Mouse (Mus musculus): ENCODE results near the gene Gna12.

Gna12 gene

DNA sequence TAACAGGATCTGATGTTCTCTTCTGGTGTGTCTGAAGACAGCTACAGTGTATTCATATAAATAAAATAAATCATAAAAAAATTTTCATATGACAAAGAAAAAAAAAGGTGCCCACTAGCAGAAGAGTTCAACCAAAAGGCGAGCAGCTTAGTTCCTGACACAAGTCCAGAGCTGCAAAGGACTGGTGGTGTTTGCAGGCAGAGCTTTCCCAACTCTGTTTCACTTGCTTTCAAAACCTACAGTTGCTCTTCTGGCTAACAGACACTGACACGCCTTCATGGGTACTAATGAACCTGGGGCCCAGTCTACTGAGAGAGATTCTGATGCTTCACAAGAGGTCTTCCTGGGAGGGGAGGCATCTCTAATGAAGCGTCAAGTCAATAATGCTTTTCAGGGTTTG, 34.2 kb downstream of the Gna12 start:
- DNase-seq (ENCODE audit: low spot score in 2 of 2), result no peak

DNA sequence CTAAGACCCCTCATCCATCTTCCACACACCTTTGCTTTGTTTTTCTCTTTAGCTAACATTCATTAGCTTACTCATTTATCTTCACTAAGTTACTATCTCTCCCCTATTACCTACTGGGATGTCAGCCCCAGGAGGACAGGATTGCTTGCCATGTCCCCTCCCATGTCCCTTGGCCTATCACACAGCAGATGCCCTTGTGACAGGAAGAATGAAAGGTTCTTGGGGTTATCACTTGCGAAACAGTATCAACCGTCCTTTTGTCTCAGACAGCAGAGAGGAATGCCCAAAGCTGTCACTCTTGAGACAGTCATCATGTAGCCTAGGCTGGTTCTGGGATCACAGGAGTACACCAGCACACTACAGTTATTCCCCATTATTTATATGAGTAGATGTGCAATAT, 35.1 kb downstream of the Gna12 start:
- no peak for DNase-seq (ENCODE audit: low spot score in 2 of 2)

DNA sequence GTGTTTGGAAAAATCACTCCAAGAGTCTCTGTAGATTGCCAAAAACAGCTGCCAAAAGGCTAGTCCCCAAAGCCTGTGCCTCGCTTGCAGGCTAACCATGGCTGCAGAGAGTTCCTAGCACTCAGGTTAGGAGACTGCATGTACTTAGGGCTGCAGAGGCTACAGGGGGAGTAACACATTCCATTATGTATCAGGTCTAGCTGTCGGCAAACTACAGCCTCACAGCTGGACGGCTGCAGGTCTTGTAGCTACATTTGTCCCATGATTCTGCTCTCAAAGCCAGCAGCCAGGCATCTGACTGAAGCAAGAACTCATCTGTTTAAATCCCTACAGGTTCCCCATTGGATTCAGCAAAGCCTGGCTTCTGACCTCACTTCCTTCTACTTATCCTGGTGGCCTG, 35.5 kb downstream of the Gna12 start:
- DNase-seq (ENCODE audit: low spot score in 2 of 2), result no peak

DNA sequence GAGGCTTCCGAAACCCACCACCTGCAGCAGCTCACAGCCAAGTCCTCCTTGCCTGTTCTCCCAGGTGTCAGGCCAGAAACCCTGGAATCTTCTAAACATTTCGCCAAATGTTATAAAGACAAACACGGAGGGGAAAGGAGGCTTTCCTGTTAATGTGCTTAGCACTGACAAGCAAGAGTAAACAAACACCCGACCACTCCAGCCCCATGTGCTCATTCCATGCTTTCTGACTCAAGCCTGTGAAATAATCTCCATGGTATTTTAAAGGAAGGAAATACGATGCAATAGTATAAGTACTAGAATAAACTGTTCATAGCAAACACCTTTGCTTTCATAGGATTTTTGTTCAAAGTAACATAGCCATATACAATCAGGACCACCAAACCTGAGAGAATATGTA, 38.0 kb downstream of the Gna12 start:
- DNase-seq (ENCODE audit: low spot score in 2 of 2), result no peak

DNA sequence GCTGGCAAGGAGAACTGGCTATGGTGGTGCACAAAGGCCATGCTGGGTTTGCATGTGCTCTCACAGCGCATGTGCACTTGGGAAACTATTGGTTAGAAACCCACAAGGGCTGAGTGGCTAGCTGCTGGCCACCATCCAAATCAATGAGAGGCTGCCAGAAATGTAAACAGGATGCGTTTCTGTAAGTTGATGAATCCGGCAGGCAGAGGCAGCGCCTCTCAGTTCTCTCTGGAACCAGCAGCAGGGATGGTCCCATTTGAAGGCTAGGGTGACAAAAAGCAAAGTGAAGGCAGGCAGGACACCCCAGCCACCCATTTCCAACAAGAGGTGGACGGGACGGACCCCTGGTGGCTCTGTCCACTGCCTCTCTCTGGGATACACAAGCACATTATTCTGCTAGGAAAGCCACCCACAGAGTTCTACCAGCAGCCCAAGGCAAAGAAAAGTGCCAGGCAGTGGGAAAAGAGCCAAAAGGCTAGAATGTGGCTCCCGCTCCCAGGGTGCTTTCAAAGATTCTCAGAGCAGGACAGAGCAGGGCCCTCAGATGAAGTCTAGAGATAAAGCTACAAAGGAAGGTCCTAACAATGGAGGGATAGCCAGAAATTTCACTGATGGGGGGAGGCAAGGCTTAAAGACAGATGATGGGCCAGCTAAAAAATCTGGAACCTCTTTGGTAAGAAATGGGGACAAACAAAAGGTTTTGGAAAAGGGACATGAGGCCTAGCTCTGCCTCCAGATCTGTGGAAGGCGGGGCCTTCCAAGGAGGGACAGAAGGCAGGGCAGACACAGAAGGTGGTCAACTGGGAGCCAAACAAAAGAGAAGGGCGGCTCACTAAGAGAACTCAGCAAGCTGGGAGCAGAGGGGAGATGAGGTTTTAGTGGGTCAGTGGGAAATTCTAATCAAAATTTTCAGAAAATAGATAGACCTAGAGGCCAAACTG, 39.0 kb downstream of the Gna12 start:
- peak; percentile 40 to 42 for DNase-seq (ENCODE audit: low spot score in 2 of 2)

DNA sequence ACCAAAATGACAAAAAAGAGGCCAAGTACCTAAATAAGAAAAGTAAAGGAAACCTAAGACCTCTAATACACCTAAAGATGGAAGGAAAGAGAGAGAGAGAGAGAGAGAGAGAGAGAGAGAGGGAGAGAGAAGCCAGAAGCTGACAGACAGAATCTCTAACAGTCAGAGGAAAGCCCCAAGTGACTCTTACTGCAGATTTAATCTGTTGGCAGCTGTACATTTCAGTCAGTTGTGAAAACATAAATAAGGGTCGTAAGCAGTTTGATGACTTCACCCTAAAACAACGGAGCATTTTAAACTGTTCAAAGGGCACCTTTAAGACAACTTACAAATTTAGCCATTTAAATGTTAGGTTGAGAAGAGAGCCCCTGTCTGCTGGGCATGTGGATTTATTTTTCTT, 39.8 kb downstream of the Gna12 start:
- DNase-seq (ENCODE audit: low spot score in 2 of 2), result no peak

DNA sequence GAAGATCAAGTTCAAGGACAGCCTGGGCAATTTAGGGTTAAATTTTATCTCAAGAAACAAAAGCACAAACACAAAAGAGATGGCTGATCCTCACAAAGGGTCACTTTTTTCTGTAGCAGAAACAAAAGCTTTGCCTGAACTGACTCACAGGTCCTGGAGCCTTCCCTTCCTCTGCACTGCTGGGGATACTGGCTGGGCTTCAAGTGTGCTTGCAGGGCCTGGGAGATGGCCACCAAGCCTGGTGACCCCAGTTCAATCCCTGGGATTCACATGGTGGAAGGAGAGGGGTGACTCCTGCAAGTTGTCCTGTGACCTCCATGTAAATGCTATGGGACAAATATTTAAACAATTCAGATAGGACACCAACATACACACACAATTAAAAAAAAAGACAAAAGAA, 40.7 kb downstream of the Gna12 start:
- no peak for DNase-seq (ENCODE audit: low spot score in 2 of 2)

DNA sequence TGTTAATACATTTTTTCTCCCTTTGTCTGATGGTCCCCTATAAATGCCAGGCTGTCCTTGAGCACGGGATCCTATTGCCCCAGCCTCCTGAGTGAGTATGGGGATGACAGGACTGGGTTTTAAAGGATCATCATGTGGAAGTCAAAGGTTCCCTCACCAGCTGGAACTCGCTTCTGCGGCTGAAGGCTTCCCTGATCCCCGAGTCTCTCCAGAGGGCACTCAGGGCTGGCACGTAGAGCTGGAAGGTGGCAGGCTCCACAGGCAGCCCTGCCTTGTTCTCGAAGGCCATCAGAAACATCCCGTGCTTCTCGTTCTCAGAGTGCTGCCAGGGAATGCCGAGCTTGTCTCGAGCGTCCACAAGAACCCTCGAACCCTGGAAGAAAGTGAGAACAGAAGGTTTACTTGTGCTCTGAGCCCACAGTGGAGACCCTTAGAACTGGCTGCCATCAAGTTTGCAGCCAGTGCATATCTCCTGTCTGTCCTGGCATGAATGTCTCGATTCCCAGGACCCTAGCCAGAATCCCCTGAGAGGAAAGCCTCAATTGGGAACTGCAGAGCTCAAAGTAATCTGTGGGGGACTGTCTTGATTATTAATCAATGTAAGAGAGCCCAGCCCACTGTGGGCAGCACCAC, 44.9 kb downstream of the Gna12 start:
- DNase-seq (ENCODE audit: low spot score in 2 of 2), result no peak

DNA sequence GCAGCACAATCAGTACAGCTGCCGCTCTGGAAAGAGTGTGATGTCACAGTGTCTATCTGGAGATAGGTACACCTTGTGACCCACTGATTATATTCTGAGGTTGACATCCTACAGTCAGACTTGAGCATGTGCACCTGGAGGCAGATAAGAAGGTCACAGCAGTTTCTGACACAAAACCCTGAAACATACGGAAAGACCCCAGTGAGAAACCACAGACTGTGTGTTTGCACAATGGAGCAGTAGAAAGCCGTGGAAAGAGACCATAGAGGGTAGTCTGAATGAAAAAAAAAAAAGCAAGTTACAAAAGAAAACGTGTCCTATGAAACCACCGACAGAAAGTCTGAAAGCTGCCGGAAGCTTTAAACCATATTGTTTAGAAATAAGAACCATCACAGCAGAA, 45.9 kb downstream of the Gna12 start:
- DNase-seq (ENCODE audit: low spot score in 2 of 2), result no peak

DNA sequence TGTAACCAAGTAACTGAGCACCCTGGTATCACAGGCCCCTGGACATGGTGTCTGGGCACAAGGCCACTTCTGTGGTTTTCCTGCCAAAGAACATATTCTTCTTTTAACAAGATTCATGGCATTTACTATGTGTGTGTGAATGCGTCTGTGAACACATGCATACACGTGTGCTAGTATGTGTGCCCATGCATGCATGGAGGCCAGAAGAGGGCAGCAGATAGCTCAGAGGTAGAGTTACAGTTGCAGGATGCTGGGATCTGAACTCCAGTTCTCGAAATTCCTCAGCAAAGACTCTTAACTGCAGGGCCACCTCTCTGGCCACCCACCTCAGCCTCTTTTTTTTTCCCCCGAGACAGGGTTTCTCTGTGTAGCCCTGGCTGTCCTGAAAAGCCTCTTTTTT, 46.7 kb downstream of the Gna12 start:
- DNase-seq (ENCODE audit: low spot score in 2 of 2), result no peak

DNA sequence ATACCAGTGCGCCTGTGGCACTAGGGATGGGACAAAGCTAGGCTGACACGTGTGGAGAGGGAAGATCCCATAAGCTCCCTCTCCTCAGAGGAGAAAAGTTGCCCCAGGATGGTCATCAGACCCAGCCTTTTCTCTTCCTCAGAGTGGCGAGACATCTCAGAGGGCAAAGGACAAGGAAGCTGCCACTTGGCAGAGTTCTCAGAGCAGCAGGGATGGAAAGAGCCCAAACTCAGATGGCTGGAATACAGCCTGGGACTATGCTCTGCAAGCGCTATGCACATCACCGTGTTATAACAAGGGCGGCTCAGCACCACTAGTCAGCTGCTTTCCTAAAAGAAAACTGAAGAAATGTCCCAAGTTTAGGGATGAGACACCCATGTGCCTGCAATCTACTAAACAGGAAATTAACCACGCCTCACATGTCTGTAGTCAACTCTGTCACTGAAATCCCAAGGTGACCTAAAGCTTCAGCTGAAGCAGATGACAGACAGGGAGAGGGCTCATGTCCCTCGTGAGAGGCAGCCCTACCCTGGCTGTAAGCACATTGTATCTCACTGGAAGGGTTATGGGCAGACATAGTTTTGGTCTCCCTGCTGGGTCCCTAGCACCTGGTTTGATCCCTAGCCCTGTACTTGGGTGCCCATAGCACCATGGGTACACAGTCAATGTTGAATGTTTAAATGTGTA, 48.2 kb downstream of the Gna12 start:
- DNase-seq (ENCODE audit: low spot score in 2 of 2), result no peak

DNA sequence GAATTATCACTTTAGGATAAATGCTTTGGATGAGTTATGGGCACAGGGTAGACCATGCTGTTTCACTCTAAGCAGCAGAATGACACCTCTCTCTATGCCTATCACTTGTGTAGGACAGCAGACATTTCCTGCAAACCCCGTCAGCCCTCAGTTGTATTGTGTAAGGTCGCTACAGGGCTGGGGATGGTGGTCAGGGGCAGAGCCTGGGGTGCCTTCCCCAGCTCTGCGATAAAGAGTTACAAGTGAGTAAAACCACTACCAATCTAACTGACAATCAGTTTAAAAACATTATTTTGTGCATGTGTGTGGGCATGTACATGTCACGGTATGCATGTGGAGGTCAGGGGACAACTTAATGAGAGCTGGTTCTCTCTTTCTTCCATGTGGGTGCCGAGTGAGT, 49.1 kb downstream of the Gna12 start:
- no peak for DNase-seq (ENCODE audit: low spot score in 2 of 2)

DNA sequence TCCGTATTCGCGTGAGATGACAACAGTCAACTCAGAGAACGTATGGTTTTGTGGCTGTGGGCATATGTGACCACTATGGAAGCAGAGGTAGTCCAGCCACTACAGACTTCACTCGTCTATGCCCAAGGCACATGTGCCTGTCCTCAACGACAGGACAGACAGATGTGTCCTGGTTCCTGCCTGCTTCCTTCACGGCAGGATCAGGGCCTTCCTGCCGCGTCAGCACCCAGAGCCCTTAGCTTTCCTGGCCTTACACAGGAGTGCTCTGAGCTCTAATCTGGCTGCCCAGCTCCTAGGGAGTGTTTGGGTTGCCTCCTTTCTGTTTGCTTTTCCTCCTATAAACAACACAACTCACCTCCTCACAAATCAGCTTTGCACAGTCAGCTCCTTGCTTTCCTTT, 53.3 kb downstream of the Gna12 start:
- no peak for DNase-seq (ENCODE audit: low spot score in 2 of 2)

DNA sequence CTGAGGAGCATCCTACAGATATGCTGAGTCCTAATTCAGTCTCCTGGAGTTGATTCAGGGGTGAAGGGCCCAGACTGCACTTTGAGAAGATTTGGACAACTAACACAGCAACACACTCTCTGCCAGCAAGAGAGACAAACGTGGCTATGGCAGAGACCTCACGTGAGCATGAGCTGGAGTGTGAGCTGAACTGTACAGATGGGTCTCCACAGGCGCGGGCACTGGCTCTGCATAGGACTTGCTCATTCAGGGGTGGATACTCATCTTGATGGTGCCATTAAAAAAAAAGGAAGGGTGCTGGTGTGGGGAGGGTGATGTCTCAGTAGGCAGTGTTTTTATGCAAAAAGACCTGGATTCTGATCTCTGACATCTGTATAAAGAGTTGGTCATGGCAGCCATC, 55.1 kb downstream of the Gna12 start:
- no peak for DNase-seq (ENCODE audit: low spot score in 2 of 2)

DNA sequence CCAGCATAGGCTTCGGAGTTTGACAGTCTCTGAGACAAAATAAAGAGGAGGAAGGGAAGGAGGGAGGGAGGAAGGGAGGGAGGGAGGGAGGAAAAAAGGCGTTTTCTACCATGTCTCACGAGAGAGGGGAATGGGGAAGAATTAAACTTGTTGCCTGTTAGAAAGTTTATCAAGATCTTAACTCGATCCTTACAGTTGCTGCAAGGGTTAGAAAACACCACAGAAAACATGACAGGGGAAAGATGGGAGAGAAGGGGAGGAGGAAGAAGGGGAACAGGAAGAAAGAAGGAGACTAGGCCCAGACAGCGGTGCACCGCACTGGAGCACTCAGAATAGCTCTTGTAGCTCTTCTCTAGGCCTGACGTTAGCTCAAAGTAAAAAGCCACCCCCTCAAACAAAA, 58.1 kb downstream of the Gna12 start:
- no peak for DNase-seq (ENCODE audit: low spot score in 2 of 2)

DNA sequence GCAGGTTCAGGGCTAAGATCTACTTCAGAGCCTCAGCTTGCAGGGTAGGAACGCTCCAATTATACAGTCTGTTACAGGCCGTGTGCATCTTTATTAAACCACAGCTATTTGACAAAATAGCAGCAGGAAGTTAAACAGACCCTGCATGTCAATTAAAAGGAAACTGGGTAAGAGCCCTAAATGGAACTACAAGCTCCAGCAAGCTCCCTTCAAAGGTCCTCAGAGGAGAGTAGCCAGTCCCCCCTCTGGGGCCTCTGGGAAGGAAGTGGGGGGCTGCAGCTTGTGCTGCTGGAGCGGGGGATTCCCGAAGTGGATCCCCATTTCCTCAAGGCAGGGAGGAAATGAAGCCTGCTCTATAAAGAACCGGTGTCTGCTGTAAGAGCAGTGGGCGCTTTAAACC, 58.6 kb downstream of the Gna12 start:
- DNase-seq (ENCODE audit: low spot score in 2 of 2), result no peak

DNA sequence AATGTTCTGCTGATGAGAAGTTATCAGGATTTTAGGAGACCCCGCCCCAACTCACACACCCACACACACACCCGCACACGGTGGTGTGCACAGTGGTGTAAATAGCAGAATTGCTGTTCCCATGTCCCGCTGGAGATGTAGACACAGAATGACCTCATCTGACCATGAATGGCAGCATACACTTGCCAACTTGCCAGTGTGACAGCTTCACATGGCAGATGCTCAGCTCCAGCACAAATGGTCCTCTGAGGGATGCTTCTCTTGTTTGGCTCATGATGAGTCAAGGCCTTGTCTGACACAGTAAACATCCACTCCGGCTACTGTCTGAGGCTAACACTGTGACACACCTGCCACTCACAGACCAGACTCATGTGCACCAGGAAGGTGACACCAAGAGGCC, 61.9 kb downstream of the Gna12 start:
- DNase-seq (ENCODE audit: low spot score in 2 of 2), result peak; percentile 45 to 59

DNA sequence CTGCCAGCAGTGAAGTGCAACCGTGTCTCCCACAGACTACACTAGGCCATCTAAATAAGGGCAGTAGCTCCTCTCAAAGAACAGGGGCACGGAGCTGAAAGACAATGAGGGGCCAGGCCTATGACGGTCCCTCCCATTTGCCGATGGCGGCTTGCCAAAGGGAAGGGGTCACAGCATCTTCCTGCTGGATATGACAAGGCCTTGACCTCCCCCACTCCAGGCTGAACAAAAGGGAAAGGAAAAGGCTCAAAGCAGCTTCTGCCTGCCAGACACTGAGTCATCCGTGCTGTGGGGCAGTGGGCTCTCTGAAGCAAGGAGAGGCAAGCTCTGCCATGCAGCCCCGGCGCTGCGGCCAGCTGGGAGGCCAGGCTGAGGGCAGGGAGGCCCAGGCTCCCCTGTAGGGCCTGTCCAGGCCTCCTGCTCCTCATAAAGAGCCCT, 62.5 kb downstream of the Gna12 start:
- peak; percentile 42 to 60 for DNase-seq (ENCODE audit: low spot score in 2 of 2)

DNA sequence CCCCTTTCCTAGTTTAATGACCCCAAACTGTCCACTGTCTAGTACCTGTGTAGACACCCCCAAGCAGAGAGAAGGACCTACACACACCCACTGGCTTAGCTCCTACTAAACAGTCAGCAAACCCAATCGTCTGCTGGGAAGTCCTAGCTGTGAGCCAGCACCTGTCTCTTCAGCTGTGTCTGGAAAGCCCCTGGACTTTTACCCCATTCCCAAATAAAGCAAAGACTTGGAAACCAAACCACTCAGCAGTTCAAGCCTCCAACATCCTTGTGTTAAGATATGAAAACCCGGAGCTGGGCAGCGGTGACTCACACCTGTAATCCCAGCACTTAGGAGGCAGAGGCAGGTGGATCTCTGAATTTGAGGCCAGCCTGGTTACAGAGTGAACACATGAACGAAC, 63.7 kb downstream of the Gna12 start:
- DNase-seq (ENCODE audit: low spot score in 2 of 2), result no peak

DNA sequence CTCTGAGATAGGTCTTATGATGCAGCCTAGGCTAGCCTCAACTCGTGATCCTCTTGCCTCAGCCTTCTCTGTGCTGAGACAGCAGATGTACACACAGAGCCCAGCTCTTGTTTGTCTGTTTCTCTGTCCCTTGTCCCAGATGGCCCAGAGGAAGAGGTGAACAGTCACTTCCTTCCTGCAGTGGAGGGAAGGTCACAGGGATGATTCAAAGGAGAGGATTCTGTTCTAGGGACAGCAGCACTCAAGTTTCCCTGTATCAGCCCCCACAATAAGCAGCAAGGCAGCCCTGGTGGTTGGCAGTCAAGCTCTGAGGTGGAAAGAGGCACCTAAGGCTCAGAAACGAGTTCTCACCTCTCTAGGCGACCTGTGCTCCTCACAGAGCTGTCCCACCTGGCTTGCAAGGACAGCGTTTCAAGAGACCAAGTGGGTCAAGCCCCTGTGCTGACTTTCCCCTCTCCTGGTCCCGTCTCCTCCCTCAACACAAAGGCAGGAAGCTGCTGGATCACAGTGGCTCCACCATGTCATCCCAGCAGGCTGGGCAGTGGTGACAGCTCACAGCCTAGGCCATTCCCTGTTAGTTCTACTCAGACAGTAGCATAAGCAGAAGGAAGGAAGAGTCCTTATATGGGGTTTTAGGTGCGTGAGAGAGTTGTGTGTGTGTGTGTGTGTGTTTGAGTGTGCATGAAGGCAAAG, 65.2 kb downstream of the Gna12 start:
- DNase-seq (ENCODE audit: low spot score in 2 of 2), result no peak

DNA sequence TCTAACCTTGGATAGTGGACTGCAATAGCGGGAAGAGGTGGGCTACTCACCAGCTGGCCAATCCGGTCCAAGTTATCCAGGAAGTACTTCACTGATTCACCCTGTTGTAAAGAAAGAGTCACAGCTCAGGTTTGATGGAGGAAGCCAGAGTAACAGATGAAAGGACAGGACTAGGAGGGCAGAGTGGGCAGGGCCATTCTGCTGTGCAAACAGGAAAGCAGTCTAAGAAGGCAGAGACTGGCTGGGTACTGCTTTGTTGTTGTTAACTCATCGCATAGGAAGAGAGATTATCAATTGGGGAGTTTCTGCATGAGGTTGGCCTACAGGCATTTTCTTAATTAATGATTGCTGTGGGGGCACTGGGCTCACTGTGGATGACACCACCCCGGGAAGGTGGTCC, 67.7 kb downstream of the Gna12 start:
- no peak for DNase-seq (ENCODE audit: low spot score in 2 of 2)

DNA sequence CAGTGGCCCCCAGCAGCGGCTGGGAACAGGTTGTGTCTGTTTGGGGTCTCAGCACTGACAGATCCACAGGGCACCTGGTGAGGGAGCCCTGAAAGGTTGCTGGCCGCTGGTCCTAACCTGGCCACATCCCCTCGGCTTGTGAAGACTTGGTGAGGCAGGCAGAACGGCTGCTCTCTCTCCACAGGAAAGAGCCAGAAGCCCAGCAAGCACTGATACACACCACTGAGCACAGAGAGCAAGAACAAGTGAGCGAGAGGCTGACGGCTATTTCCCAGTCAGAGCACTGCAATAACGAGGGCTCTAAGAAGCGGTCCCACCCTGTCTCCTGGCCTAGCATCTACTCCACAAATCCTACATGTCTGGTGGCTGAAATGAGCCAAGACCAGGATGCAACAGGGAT, 71.4 kb downstream of the Gna12 start:
- DNase-seq (ENCODE audit: low spot score in 2 of 2), result no peak
